Mouse (Mus musculus): ENCODE measurements at regions not wholly inside any gene's neighbourhood (a gene's known extent, or its start where the extent isn't known, plus 50 kb on each side); places are given as distances from the start of the nearest gene placed in this dataset.

GRCm38 (mm10) chr1:77062468-77062867, 452.4 kb downstream of the Epha4 start:
- dilution Hi-C loops (cut with MboI; ENCODE audit: extremely low pct_ligation_motif_present, extremely low pct_unique_long_range_greater_than_20kb, low sequenced_read_pairs) = no loop called here
- Histone ChIP-seq H3K9me3 (replicated peaks; ENCODE audit: low read length) (no peaks in the 10 kb centered on the region), H3K9ac (ENCODE audit: insufficient read depth, low read depth) (no peak overlapping the region), H3K79me2 (replicated peaks; ENCODE audit: control insufficient read depth, extremely low read depth, insufficient read depth, poor library complexity, severe bottlenecking) (no peaks in the 10 kb centered on the region), H3K27ac (ENCODE audit: insufficient read depth, low read depth) (no peak overlapping the region), H3K4me2 (ENCODE audit: insufficient read depth, low read depth, poor library complexity, severe bottlenecking) (no peak overlapping the region), H3K36me3 (replicated peaks in 1 of 2; ENCODE audit: control insufficient read depth in 1 of 2, insufficient read depth in 1 of 2, low read length in 1 of 2) (no peaks in the 10 kb centered on the region), H3K4me1 (ENCODE audit: control insufficient read depth in 1 of 2, insufficient read depth in 2 of 2) (no peaks in the 10 kb centered on the region), H3K27me3 (replicated peaks) (no peaks in the 10 kb centered on the region), H3K4me3 (replicated peaks in 1 of 3; ENCODE audit: low read depth in 2 of 3, low read length in 2 of 3, poor library complexity in 1 of 3) (no peak overlapping the region)
- no peak for DNase-seq (ENCODE audit: extremely low read depth)
- in situ Hi-C loops (cut with MboI; ENCODE audit: low pct_ligation_motif_present, low pct_unique_long_range_greater_than_20kb, low sequenced_read_pairs) = no loop called here
- TF ChIP-seq E2F4 (IDR thresholded peaks at IDR 0.05; ENCODE audit: insufficient replicate concordance, low read depth, low read length) = no peak
- TF ChIP-seq IRF4 (IDR thresholded peaks at IDR 0.05; ENCODE audit: low read depth, low read length) = no peak
- no peak for TF ChIP-seq POLR2AphosphoS2 (IDR thresholded peaks at IDR 0.05; ENCODE audit: low read depth, low read length)
- TF ChIP-seq SMC3 (IDR thresholded peaks at IDR 0.05; ENCODE audit: low read depth, low read length) = no peak
- TF ChIP-seq ZKSCAN1 (IDR thresholded peaks at IDR 0.05; ENCODE audit: borderline replicate concordance, low read depth, low read length) = no peak

- no peak for TF ChIP-seq CHD2 (IDR thresholded peaks at IDR 0.05; ENCODE audit: low read length)
- no peak for TF ChIP-seq ZC3H11A (IDR thresholded peaks at IDR 0.05; ENCODE audit: low read depth, low read length)
- TF ChIP-seq MAZ (IDR thresholded peaks at IDR 0.05; ENCODE audit: low read depth, low read length) = no peak
- TF ChIP-seq ELF1 (IDR thresholded peaks at IDR 0.05; ENCODE audit: low read depth, low read length) = no peak
- no peak for TF ChIP-seq EP300 (IDR thresholded peaks at IDR 0.05; ENCODE audit: low read length)
- TF ChIP-seq RAD21 (IDR thresholded peaks at IDR 0.05; ENCODE audit: low read depth, low read length) = no peak
- TF ChIP-seq SMC3 (IDR thresholded peaks at IDR 0.05; ENCODE audit: low read depth, low read length) = no peak
- TF ChIP-seq MAFK (IDR thresholded peaks at IDR 0.05; ENCODE audit: insufficient replicate concordance, low read length) = no peak
- in situ Hi-C loops (cut with MboI; ENCODE audit: low pct_ligation_motif_present, low pct_unique_long_range_greater_than_20kb, low sequenced_read_pairs) (no loop called here), dilution Hi-C loops (cut with MboI; ENCODE audit: extremely low pct_ligation_motif_present, extremely low pct_unique_long_range_greater_than_20kb, low sequenced_read_pairs) (no loop called here)
- H3K27ac ChIP-seq (ENCODE audit: insufficient read depth, low read depth) = no peak overlapping the region
- H3K4me3 ChIP-seq (replicated peaks in 1 of 3; ENCODE audit: low read depth in 2 of 3, low read length in 2 of 3, poor library complexity in 1 of 3) = no peak overlapping the region
- no peaks in the 10 kb centered on the region for H3K4me1 ChIP-seq (ENCODE audit: control insufficient read depth in 1 of 2, insufficient read depth in 2 of 2)
- H3K27me3 ChIP-seq (replicated peaks) = no peaks in the 10 kb centered on the region
- H3K79me2 ChIP-seq (replicated peaks; ENCODE audit: control insufficient read depth, extremely low read depth, insufficient read depth, poor library complexity, severe bottlenecking) = no peaks in the 10 kb centered on the region
- no peak overlapping the region for H3K9ac ChIP-seq (ENCODE audit: insufficient read depth, low read depth)
- no peaks in the 10 kb centered on the region for H3K36me3 ChIP-seq (replicated peaks in 1 of 2; ENCODE audit: control insufficient read depth in 1 of 2, insufficient read depth in 1 of 2, low read length in 1 of 2)
- no peak for DNase-seq (ENCODE audit: extremely low read depth)
- no peak overlapping the region for H3K4me2 ChIP-seq (ENCODE audit: insufficient read depth, low read depth, poor library complexity, severe bottlenecking)
- no peaks in the 10 kb centered on the region for H3K9me3 ChIP-seq (replicated peaks; ENCODE audit: low read length)
Observed at GRCm38 (mm10) chr1:77073071-77073470, 441.8 kb downstream of the Epha4 start.

Measured in CH12.LX (cell line).